Mouse (Mus musculus) embryonic facial prominence, embryonic 14.5 days (tissue): ENCODE measurements around the gene Serpinh1. TPM values are rescaled to one million over a fixed set of nuclear protein-coding genes. Genes with fewer than 3 reads are reported as not detected.
A peak's percentile ranks its signal among the peaks of the same experiment; 100 is the strongest.

Experiments used
- ATAC-seq: fragments of 200-750 bp; cut with Nextera tagmentation; 2 replicates; pipeline ENCODE4 v1.8.0; 2017; ENCODE audit warnings: low read depth, moderate number of reproducible peaks, moderate TSS enrichment
- DNase-seq: peaks from one replicate; pipeline ENCODE4 v3.0.0-alpha.2; 2015; ENCODE audit warnings: low spot score
- H3K27ac ChIP-seq: fragments of 300-500 bp; sonication (generic); replicated peaks from 2 replicates; pipeline ENCODE4 v1.5.1; 2014; ENCODE audit warnings: low read depth, mild to moderate bottlenecking, low read length, moderate library complexity
- H3K27me3 ChIP-seq: fragments of 300-500 bp; sonication (generic); replicated peaks from 2 replicates; pipeline ENCODE4 v1.6.1; 2014; ENCODE audit warnings: low read length; ENCODE audit not compliant: control insufficient read depth, insufficient read depth
- H3K36me3 ChIP-seq: fragments of 300-500 bp; sonication (generic); 2 replicates; pipeline ENCODE4 v1.6.1; 2014; ENCODE audit warnings: low read length, mixed read lengths; ENCODE audit not compliant: control insufficient read depth, insufficient read depth
- H3K4me1 ChIP-seq: fragments of 300-500 bp; sonication (generic); 2 replicates; pipeline ENCODE4 v1.6.1; 2014; ENCODE audit warnings: antibody characterized with exemption, low read length; ENCODE audit not compliant: control insufficient read depth, insufficient read depth
- H3K4me2 ChIP-seq: fragments of 300-500 bp; sonication (generic); 2 replicates; pipeline ENCODE4 v1.6.1; 2014; ENCODE audit warnings: low read depth, mild to moderate bottlenecking, low read length, moderate library complexity, mixed read lengths
- H3K4me3 ChIP-seq: fragments of 300-500 bp; sonication (generic); 2 replicates; pipeline ENCODE4 v1.5.1; 2014; ENCODE audit warnings: low read depth, mild to moderate bottlenecking, low read length
- H3K9ac ChIP-seq: fragments of 300-500 bp; sonication (generic); 2 replicates; pipeline ENCODE4 v1.6.1; 2014; ENCODE audit warnings: low read depth, mild to moderate bottlenecking, low read length, moderate library complexity, mixed read lengths
- H3K9me3 ChIP-seq: fragments of 300-500 bp; sonication (generic); 2 replicates; pipeline ENCODE4 v1.6.1; 2016; ENCODE audit warnings: low read length; ENCODE audit not compliant: control insufficient read depth
- WGBS: fragments of 180-500 bp; shearing (Covaris S2); extraction: QIAGEN DNeasy Blood & Tissue Kit; methylation state at CpG from one replicate; pipeline ENCODE4 v1.1.7; 2014; 5-methylcytosine and 5-hydroxymethylcytosine counted together
- polyA plus RNA-seq: library from polyadenylated mRNA; unstranded; fragments of >200 nt; fragmentation: Nextera tagmentation; extraction: Ambion mirVana; gene quantifications from 2 replicates; pipeline ENCODE4 v1.2.1, GENCODE M21; 2014

Gene Serpinh1
- polyA plus RNA-seq, 1 experiment from 2014 or later = 945 TPM

GRCm38 (mm10) chr7:99349782-99350720 lies 3.0 kb downstream of the Serpinh1 start:
- Histone ChIP-seq H3K4me1 (peaks cover 24% of the 10 kb centered on the region), H3K36me3 (peaks cover 58% of the 10 kb centered on the region), H3K9me3 (no peaks in the 10 kb centered on the region), H3K9ac (peak overlapping the region; percentile 97), H3K27ac (peak overlapping the region; percentile 94), H3K4me2 (peak overlapping the region; percentile 75), H3K27me3 (no peaks in the 10 kb centered on the region), H3K4me3 (peak overlapping the region; percentile 83)
- DNase-seq = no peak
- no peak for ATAC-seq
- 49% methylated on average over 9 of the region's 9 CpGs for WGBS

- Histone ChIP-seq H3K4me1 (peaks cover 18% of the 10 kb centered on the region; the same call in 1 of the 2 replicates), H3K4me3 (0 out of 2 replicates have a peak overlapping the region, but pooled peaks have one; percentile 83), H3K9ac (0 out of 2 replicates have a peak overlapping the region, but pooled peaks have one; percentile 97), H3K36me3 (peaks cover 70% of the 10 kb centered on the region), H3K27me3 (no peaks in the 10 kb centered on the region), H3K9me3 (no peaks in the 10 kb centered on the region), H3K4me2 (peak overlapping the region; percentile 75; the same call in 1 of the 2 replicates), H3K27ac (no peak overlapping the region)
- no peak for ATAC-seq
- 95% methylated on average over 26 of the region's 26 CpGs for WGBS
- DNase-seq = no peak
Observed at GRCm38 (mm10) chr7:99348883-99349282, 4.2 kb downstream of the Serpinh1 start.

DNA sequence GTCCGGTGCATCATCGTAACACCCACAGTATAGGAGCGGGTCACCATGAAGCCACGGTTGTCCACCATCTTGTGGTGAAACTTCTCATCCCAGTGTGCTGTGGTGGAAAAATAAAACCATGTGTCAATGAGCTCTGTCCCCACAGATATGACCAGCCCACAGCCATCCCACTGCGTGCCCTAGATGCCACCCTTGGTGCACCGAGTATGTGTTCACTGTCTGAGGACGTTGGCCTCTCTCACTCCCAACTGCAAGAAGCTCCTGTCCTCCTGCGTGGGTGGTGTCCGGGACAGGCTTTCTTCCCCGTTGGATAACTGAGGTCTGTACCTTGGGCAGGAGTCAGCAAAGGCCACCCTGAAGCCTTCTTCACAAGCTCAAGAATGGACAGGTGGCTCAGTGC lies 5.8 kb downstream of the Serpinh1 start:
- H3K27ac ChIP-seq = no peak overlapping the region
- no peaks in the 10 kb centered on the region for H3K27me3 ChIP-seq
- peaks cover 82% of the 10 kb centered on the region for H3K36me3 ChIP-seq
- ATAC-seq (no peak), DNase-seq (no peak)
- WGBS = 95% methylated on average over 10 of the region's 10 CpGs
- H3K4me1 ChIP-seq = peaks cover 13% of the 10 kb centered on the region; the same call in 1 of the 2 replicates
- no peaks in the 10 kb centered on the region for H3K9me3 ChIP-seq
- H3K9ac ChIP-seq = no peak overlapping the region
- no peak overlapping the region for H3K4me2 ChIP-seq
- H3K4me3 ChIP-seq = no peak overlapping the region

- Histone ChIP-seq H3K36me3 (peaks cover 64% of the 10 kb centered on the region), H3K27ac (no peak overlapping the region), H3K4me1 (no peaks in the 10 kb centered on the region), H3K9ac (no peak overlapping the region), H3K27me3 (no peaks in the 10 kb centered on the region), H3K4me3 (no peak overlapping the region), H3K4me2 (no peak overlapping the region), H3K9me3 (no peaks in the 10 kb centered on the region)
- no peak for DNase-seq
- WGBS = 77% methylated on average over 4 of the region's 4 CpGs
- no peak for ATAC-seq
Observed at GRCm38 (mm10) chr7:99343577-99343976, 9.5 kb downstream of the Serpinh1 start.

- ATAC-seq (no peak), DNase-seq (no peak)
- H3K4me1 ChIP-seq = no peaks in the 10 kb centered on the region
- no peak overlapping the region for H3K4me2 ChIP-seq
- H3K9ac ChIP-seq = no peak overlapping the region
- no peak overlapping the region for H3K4me3 ChIP-seq
- H3K9me3 ChIP-seq = no peaks in the 10 kb centered on the region
- H3K27ac ChIP-seq = no peak overlapping the region
- 79% methylated on average over 8 of the region's 8 CpGs for WGBS
- no peaks in the 10 kb centered on the region for H3K27me3 ChIP-seq
- H3K36me3 ChIP-seq = peaks cover 36% of the 10 kb centered on the region
Observed at GRCm38 (mm10) chr7:99340736-99341135, 12.3 kb downstream of the Serpinh1 start.

DNA sequence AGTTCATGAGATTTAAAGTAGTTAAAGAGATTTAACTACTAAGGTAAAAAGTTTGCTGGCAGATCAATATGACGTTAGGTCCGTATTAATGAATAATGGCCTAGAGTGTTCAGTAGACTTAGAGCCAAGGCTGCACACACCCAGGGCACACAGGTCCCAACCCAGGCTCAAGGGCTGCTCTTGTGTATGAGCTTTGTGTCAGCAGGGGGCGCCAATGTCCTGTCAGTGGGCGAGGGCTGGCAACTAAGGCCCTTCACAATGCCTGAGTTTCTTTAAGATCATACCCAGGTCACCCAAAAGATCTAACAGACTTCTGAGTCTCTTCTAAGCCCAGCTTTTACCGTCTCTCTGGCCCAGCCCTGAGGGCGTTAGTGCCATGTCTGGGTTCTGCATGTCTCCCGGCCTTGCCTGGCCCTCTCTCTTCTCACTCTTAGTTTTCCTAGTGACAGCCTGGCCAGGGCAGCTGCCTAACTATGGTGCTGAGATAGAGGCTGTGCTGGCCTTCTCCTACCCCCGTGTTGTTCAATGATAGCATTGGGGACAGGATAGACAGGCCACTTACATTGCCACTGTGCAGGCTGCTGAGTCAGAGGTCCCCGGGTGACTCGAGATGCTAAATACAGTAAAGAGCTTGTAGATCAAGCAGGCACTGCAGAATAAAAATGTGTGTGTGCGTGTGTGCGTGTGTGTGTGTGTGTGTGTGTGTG lies 20.1 kb downstream of the Serpinh1 start:
- H3K27ac ChIP-seq = no peak overlapping the region
- 42% methylated on average over 12 of the region's 12 CpGs for WGBS
- no peaks in the 10 kb centered on the region for H3K9me3 ChIP-seq
- H3K4me2 ChIP-seq = no peak overlapping the region
- no peak overlapping the region for H3K9ac ChIP-seq
- H3K36me3 ChIP-seq = no peaks in the 10 kb centered on the region
- peak; percentile 85 for DNase-seq
- peak; percentile 81 for ATAC-seq
- no peaks in the 10 kb centered on the region for H3K27me3 ChIP-seq
- H3K4me3 ChIP-seq = no peak overlapping the region
- no peaks in the 10 kb centered on the region for H3K4me1 ChIP-seq

GRCm38 (mm10) chr7:99330012-99330411 lies 23.0 kb downstream of the Serpinh1 start:
- Histone ChIP-seq H3K36me3 (no peaks in the 10 kb centered on the region), H3K4me2 (no peak overlapping the region), H3K4me3 (no peak overlapping the region), H3K27ac (no peak overlapping the region), H3K4me1 (no peaks in the 10 kb centered on the region), H3K9ac (no peak overlapping the region), H3K9me3 (no peaks in the 10 kb centered on the region), H3K27me3 (no peaks in the 10 kb centered on the region)
- 77% methylated on average over 5 of the region's 5 CpGs for WGBS
- DNase-seq (no peak), ATAC-seq (no peak)

DNA sequence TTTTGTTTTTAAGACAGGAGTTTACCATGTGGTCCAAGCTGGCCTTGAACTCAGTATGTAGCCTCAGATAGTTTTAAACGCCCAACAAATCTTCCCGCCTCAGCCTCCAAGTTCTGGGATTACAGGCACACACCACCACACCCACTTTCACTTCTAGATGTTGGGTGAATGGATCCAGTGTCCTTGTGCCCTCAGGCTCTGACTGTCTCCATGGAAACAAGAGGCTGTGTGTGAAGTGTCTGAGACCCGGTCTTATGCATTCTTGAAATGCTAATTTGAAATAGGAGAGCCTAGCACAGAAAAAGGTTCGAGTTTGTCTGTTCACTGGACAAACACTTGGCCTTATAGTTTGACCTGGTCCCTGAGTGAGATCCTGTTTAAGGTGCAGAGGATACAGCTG lies 24.2 kb downstream of the Serpinh1 start:
- ATAC-seq (no peak), DNase-seq (no peak)
- Histone ChIP-seq H3K9ac (no peak overlapping the region), H3K9me3 (no peaks in the 10 kb centered on the region), H3K36me3 (no peaks in the 10 kb centered on the region), H3K27ac (no peak overlapping the region), H3K27me3 (no peaks in the 10 kb centered on the region), H3K4me2 (no peak overlapping the region), H3K4me1 (no peaks in the 10 kb centered on the region), H3K4me3 (no peak overlapping the region)
- WGBS = 52% methylated on average over 4 of the region's 4 CpGs
